Mouse (Mus musculus): ENCODE measurements around the gene Tmem140. TPM values are rescaled to one million over a fixed set of nuclear protein-coding genes. Genes with fewer than 3 reads are reported as not detected.

Gene Tmem140
- 8.0 to 21.4 TPM (median 8.5 TPM) in 3 replicates for total RNA-seq (2017)

DNA sequence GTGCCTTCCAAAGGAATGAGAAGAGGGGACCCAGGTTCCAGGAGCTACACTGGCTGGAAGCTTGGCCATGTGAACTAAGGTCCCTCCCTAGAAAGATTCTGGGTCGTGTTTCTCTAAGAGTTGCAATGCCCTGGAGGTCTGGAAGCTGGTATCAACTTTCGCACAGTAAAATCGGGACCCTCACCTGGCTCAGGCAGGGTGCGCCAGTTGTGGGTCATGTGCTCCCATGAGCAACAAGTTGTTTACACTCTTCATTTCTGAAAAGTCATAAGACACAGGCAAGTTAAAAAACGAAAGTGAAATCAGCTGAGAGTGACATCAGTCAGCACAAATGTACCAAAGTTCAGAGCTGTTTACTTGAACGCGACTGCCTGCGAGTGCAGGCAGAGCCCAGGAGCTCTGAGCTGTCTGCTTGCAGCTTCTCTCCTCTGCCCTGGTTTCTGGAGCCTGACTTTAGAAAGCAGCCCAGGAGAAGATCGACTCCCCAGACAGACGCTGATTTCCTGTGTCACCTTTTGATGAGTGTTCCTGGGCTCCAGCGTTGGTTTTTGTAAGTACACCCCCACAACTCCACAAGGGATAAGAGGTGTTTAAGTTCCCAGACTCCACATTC, at the start of gene Tmem140:
Tmem140 (plus strand) TSS at position 356 of the 613 bp plus-strand sequence.
- ATAC-seq (replicated peaks; ENCODE audit: insufficient number of reproducible peaks, low FRiP score, low TSS enrichment, poor library complexity, severe bottlenecking), result peak; percentile 67

DNA sequence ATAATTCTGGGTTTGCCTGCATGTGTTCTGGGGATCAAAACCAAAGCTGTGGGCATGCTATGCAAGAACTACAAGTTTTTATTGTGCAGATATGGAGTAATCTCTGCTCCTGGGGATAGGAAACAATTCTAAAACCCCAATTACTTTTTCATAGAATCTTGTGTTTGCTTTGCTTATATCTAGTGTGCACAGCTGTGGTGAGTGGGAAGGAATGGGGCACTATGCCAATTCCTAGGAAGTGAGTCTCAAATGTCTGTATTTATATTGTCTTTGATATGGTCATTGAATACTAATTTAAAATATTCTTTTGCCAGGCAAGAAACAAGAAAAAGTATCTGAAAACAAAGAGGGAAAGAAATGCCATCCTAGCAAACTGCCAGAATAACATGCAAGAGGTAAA, 38.5 kb upstream of the Tmem140 start:
- ATAC-seq (replicated peaks; ENCODE audit: insufficient number of reproducible peaks, low FRiP score, low TSS enrichment, poor library complexity, severe bottlenecking), result no peak

GRCm38 (mm10) chr6:34832352-34832751, 30.6 kb upstream of the Tmem140 start:
- no peak for ATAC-seq (replicated peaks; ENCODE audit: insufficient number of reproducible peaks, low FRiP score, low TSS enrichment, poor library complexity, severe bottlenecking)

GRCm38 (mm10) chr6:34861546-34862053, 1.3 kb upstream of the Tmem140 start:
- ATAC-seq (replicated peaks; ENCODE audit: insufficient number of reproducible peaks, low FRiP score, low TSS enrichment, poor library complexity, severe bottlenecking), result no peak

GRCm38 (mm10) chr6:34862381-34862780, 565 bp upstream of the Tmem140 start:
- peak; percentile 45 for ATAC-seq (replicated peaks; ENCODE audit: insufficient number of reproducible peaks, low FRiP score, low TSS enrichment, poor library complexity, severe bottlenecking)

DNA sequence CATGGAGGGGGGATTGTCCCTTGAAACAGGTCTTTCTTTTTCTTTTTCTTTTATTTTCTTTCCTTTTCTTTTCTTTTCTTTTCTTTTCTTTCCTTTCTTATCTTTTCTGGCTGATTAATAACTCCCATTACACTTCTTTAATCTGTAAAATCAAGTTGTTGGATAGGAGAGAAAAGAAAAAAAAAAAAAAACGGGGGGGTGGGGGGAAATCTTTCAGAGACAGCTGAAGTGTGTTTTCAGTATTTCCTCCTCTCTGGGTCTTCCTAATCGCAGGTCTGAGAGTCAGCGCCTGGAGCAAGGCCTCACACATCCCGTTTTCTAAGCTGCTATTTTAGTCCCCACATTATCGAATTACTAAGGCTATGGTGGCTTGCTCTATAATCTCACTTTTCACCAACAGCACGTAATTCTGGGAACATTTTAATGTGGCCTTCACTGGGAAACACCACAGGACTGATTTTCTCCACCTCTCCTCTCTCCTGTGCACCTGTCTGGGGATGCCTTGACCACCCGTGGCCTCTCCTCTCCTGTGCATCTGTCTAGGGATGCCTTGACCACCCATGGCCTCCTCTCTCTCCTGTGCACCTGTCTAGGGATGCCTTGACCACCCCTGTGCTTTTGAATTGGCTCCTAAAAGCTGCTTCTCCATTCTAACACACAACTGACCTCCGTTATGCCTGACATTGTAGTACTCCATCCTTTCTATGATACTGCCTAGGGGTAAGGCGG, 1.0 kb downstream of the Tmem140 start:
- ATAC-seq (replicated peaks; ENCODE audit: insufficient number of reproducible peaks, low FRiP score, low TSS enrichment, poor library complexity, severe bottlenecking), result no peak

DNA sequence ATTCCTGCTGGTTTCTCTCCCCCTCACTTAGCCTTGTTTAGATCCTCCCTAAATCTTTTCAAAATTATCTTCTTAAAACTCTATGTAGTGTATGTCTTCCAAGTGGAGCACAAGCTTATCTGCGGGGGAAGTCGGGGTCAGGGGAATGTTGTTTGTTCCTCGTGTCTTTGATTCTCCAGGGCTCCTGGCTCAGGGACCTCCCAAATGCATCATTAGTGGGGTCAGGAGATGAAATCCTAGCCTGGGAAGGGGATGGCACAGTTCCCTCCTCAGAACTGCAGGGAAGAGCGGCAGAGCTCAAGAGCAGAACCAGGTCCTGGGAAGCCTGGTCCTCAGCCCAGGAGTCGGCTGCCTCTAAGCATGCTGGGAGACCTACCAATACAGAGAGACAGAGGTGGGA, 2.3 kb downstream of the Tmem140 start:
- no peak for ATAC-seq (replicated peaks; ENCODE audit: insufficient number of reproducible peaks, low FRiP score, low TSS enrichment, poor library complexity, severe bottlenecking)

GRCm38 (mm10) chr6:34865711-34866593, 3.0 kb downstream of the Tmem140 start:
- ATAC-seq (replicated peaks; ENCODE audit: insufficient number of reproducible peaks, low FRiP score, low TSS enrichment, poor library complexity, severe bottlenecking), result no peak

DNA sequence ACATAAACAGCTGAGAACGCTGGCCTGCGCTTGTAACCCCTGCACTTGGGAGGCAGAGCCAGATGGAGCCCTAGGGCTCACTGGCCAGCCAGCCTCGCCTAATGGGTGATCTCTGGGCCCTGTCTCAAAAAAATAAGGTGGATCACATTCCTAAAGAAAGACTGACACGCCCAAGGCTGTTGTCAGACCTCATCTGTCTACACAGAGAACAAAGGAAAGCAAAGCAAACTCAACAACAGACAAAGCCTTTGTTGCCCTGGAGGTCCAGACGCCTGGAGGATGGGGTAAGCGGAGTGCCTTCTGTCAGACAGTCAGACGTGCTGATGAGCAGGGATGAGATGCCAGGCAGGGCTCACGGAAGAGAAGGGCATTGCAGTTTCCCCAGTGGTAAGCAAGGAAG, 3.8 kb downstream of the Tmem140 start:
- ATAC-seq (replicated peaks; ENCODE audit: insufficient number of reproducible peaks, low FRiP score, low TSS enrichment, poor library complexity, severe bottlenecking), result no peak

DNA sequence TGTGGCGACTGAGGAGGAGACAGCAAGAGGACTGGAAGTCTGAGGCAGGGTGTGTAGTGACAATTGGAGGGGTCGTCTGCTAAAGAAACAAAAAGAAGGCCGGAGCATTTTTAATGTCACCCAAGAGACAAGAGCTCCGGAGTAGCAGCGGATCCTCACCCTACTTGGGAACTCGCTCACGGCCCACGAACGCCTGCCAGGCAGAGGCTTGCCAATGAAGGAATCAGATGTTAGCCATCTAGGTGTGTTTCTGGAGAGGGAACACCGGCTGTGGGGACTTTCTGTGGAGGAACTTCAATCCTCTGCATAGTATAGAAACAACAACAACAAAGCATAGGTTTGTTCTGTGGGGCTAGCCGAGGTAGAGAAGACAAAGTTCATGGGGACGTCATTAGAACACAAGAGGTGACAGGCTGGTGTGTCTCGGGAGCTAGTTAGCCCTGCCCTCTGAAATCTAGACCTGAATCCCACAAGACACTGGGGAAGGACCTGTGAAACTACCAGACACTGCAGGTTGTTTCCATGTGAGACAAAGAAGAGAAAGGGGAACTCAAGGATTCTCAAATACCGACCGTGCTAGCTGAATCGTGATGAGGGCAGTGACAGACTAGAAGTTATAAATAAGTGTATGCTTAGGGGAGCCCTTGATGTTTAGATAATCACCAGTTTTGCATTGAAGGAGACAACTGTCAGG, 4.5 kb downstream of the Tmem140 start:
- ATAC-seq (replicated peaks; ENCODE audit: insufficient number of reproducible peaks, low FRiP score, low TSS enrichment, poor library complexity, severe bottlenecking), result no peak

GRCm38 (mm10) chr6:34867995-34868350, 5.0 kb downstream of the Tmem140 start:
- ATAC-seq (replicated peaks; ENCODE audit: insufficient number of reproducible peaks, low FRiP score, low TSS enrichment, poor library complexity, severe bottlenecking), result no peak

- ATAC-seq (replicated peaks; ENCODE audit: insufficient number of reproducible peaks, low FRiP score, low TSS enrichment, poor library complexity, severe bottlenecking), result no peak
Measured at GRCm38 (mm10) chr6:34868507-34869217, 5.7 kb downstream of the Tmem140 start.

DNA sequence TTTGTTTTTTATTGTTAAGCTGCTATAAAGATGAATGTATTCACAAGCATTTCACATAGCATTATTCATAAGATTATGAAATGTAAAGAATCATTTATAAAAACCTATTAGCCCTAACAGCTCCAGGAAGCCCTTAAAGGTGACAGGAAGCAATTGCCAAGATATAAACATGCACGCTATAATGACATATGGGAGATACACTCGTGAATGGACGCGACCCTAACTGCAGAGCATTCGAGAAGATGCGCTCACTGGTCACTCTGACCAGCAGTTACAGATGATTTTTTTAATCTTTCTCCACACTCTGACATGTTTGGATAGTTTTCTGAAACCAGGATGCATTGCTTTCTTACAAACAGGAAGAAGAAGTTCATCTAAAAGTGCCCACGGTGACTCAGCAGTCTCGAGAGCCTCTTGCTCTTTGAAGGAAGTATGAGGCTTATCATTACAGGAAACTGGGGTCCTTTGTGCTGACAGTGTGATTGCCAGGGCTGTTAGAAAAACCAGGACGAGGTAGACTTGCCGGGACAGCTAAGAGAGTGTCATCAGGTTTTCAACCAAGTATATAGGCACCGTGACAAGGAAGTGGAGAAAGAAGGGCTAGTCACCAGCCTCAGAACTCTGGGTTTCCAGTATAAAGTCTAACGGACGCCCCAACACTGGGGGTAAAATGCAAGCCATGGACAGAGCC, 6.4 kb downstream of the Tmem140 start:
- peak; percentile 62; the same call in 1 of the 2 replicates for ATAC-seq (replicated peaks; ENCODE audit: insufficient number of reproducible peaks, low FRiP score, low TSS enrichment, poor library complexity, severe bottlenecking)

GRCm38 (mm10) chr6:34870136-34870535, 7.2 kb downstream of the Tmem140 start:
- ATAC-seq (replicated peaks; ENCODE audit: insufficient number of reproducible peaks, low FRiP score, low TSS enrichment, poor library complexity, severe bottlenecking), result no peak

- ATAC-seq (replicated peaks; ENCODE audit: insufficient number of reproducible peaks, low FRiP score, low TSS enrichment, poor library complexity, severe bottlenecking), result no peak
Measured at GRCm38 (mm10) chr6:34870724-34871123, 7.8 kb downstream of the Tmem140 start.

GRCm38 (mm10) chr6:34871929-34872328, 9.0 kb downstream of the Tmem140 start:
- ATAC-seq (replicated peaks; ENCODE audit: insufficient number of reproducible peaks, low FRiP score, low TSS enrichment, poor library complexity, severe bottlenecking), result no peak

- no peak for ATAC-seq (replicated peaks; ENCODE audit: insufficient number of reproducible peaks, low FRiP score, low TSS enrichment, poor library complexity, severe bottlenecking)
Measured at GRCm38 (mm10) chr6:34872871-34873270, 9.9 kb downstream of the Tmem140 start.
